Mouse (Mus musculus) heart, adult 2 months (tissue): ENCODE measurements at regions not wholly inside any gene's neighbourhood (a gene's known extent, or its start where the extent isn't known, plus 50 kb on each side); places are given as distances from the start of the nearest gene placed in this dataset.

ENCODE experiments used
- CTCF ChIP-seq: fragments of 200-600 bp; IDR thresholded peaks from 2 replicates; pipeline ENCODE4 v1.8.1; 2022; ENCODE audit warnings: antibody characterized with exemption, mild to moderate bottlenecking, moderate library complexity
- EP300 ChIP-seq: fragments of 200-500 bp; IDR thresholded peaks from 2 replicates; pipeline ENCODE4 v1.6.1; 2011; ENCODE audit warnings: low read depth, low read length, control low read depth; ENCODE audit not compliant: insufficient read depth

DNA sequence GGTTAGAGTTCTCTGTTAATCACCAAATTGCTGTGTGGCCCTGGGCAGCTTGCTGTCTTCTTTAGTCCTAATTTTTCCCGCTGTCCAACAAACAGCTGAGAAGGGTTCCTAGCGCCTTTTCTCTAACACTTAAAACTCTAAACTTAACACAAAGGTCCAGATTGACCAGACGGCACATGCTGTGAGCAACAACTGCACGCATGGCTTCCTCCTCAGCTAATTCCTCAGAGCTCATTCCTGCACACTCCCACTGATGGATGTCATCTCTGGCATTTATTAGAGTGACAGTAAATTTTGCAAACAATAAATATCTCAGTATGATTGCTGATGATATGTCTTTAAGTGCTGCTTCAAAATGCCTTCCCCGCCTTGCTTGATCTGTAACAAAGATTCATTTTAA lies 2007.5 kb upstream of the Lrrc6 start:
- TF ChIP-seq CTCF (no peak), EP300 (no peak)
